Mouse (Mus musculus): Measurements from ENCODE around the gene Heatr5a. TPM values are rescaled to one million over a fixed set of nuclear protein-coding genes. Genes with fewer than 3 reads are reported as not detected.
A peak's percentile ranks its signal among the peaks of the same experiment; 100 is the strongest.

Heatr5a gene
- polyA plus RNA-seq, 1 experiment from 2014 or later = 4.5 TPM

GRCm38 (mm10) chr12:51907543-51907942, 63.6 kb downstream of the Heatr5a start:
- TF ChIP-seq EP300 (optimal IDR thresholded peaks at IDR 0.05) (no peak), CTCF (IDR thresholded peaks at IDR 0.05; ENCODE audit: low read depth) (no peak)
- WGBS = 79% methylated on average over 3 of the region's 3 CpGs

GRCm38 (mm10) chr12:51900551-51900950, 70.6 kb downstream of the Heatr5a start:
- Histone ChIP-seq H3K9ac (ENCODE audit: low read length) (no peak overlapping the region), H3K36me3 (ENCODE audit: control insufficient read depth, insufficient read depth, low read length) (peaks cover 9% of the 10 kb centered on the region; the same call in 1 of the 2 replicates), H3K27me3 (ENCODE audit: control insufficient read depth, insufficient read depth, low read length) (no peaks in the 10 kb centered on the region), H3K27ac (replicated peaks) (no peak overlapping the region), H3K4me2 (replicated peaks; ENCODE audit: low read depth) (no peak overlapping the region), H3K4me3 (ENCODE audit: low read depth, low read length) (no peak overlapping the region), H3K4me1 (replicated peaks; ENCODE audit: control insufficient read depth, insufficient read depth) (no peaks in the 10 kb centered on the region), H3K9me3 (ENCODE audit: control insufficient read depth, low read length) (no peaks in the 10 kb centered on the region)
- ATAC-seq (ENCODE audit: low FRiP score, low TSS enrichment) (no peak), DNase-seq (ENCODE audit: low spot score) (no peak)
- TF ChIP-seq EP300 (optimal IDR thresholded peaks at IDR 0.05) (no peak), CTCF (IDR thresholded peaks at IDR 0.05; ENCODE audit: low read depth) (no peak)
- WGBS = 86% methylated on average over 7 of the region's 7 CpGs

More at GRCm38 (mm10) chr12:51907543-51907942, 63.6 kb downstream of the Heatr5a start:
- Histone ChIP-seq H3K36me3 (ENCODE audit: control insufficient read depth, insufficient read depth, low read length) (no peaks in the 10 kb centered on the region; the same call in 1 of the 2 replicates), H3K4me2 (replicated peaks; ENCODE audit: low read depth) (no peak overlapping the region), H3K27ac (replicated peaks) (no peak overlapping the region), H3K27me3 (ENCODE audit: control insufficient read depth, insufficient read depth, low read length) (no peaks in the 10 kb centered on the region), H3K4me3 (ENCODE audit: low read depth, low read length) (no peak overlapping the region), H3K9me3 (ENCODE audit: control insufficient read depth, low read length) (no peaks in the 10 kb centered on the region), H3K4me1 (replicated peaks; ENCODE audit: control insufficient read depth, insufficient read depth) (no peaks in the 10 kb centered on the region), H3K9ac (ENCODE audit: low read length) (no peak overlapping the region)
- ATAC-seq (ENCODE audit: low FRiP score, low TSS enrichment) = no peak
- DNase-seq (ENCODE audit: low spot score) = no peak

- Histone ChIP-seq H3K9me3 (ENCODE audit: control insufficient read depth, low read length) (no peaks in the 10 kb centered on the region), H3K27ac (replicated peaks) (no peak overlapping the region), H3K4me2 (replicated peaks; ENCODE audit: low read depth) (no peak overlapping the region), H3K36me3 (ENCODE audit: control insufficient read depth, insufficient read depth, low read length) (peaks cover 9% of the 10 kb centered on the region), H3K4me3 (ENCODE audit: low read depth, low read length) (no peak overlapping the region), H3K4me1 (replicated peaks; ENCODE audit: control insufficient read depth, insufficient read depth) (no peaks in the 10 kb centered on the region), H3K9ac (ENCODE audit: low read length) (no peak overlapping the region), H3K27me3 (ENCODE audit: control insufficient read depth, insufficient read depth, low read length) (no peaks in the 10 kb centered on the region)
- no peak for DNase-seq (ENCODE audit: low spot score)
- no peak for ATAC-seq (ENCODE audit: low FRiP score, low TSS enrichment)
- 71% methylated on average over 4 of the region's 4 CpGs for WGBS
- TF ChIP-seq CTCF (IDR thresholded peaks at IDR 0.05; ENCODE audit: low read depth) = no peak
- no peak for TF ChIP-seq EP300 (optimal IDR thresholded peaks at IDR 0.05)
These were observed 74.2 kb downstream of the Heatr5a start for GRCm38 (mm10) chr12:51896901-51897300.

GRCm38 (mm10) chr12:51888609-51889008, 82.5 kb downstream of the Heatr5a start:
- H3K9me3 ChIP-seq (ENCODE audit: control insufficient read depth, low read length) = no peaks in the 10 kb centered on the region
- no peaks in the 10 kb centered on the region for H3K36me3 ChIP-seq (ENCODE audit: control insufficient read depth, insufficient read depth, low read length)
- 82% methylated on average over 12 of the region's 12 CpGs for WGBS
- no peaks in the 10 kb centered on the region for H3K27me3 ChIP-seq (ENCODE audit: control insufficient read depth, insufficient read depth, low read length)
- no peak for TF ChIP-seq EP300 (optimal IDR thresholded peaks at IDR 0.05)
- TF ChIP-seq CTCF (IDR thresholded peaks at IDR 0.05; ENCODE audit: low read depth) = no peak
- H3K4me1 ChIP-seq (replicated peaks; ENCODE audit: control insufficient read depth, insufficient read depth) = no peaks in the 10 kb centered on the region
- H3K9ac ChIP-seq (ENCODE audit: low read length) = no peak overlapping the region
- peak; percentile 88 for ATAC-seq (ENCODE audit: low FRiP score, low TSS enrichment)
- no peak overlapping the region for H3K4me2 ChIP-seq (replicated peaks; ENCODE audit: low read depth)
- no peak overlapping the region for H3K27ac ChIP-seq (replicated peaks)
- peak; percentile 56 for DNase-seq (ENCODE audit: low spot score)
- H3K4me3 ChIP-seq (ENCODE audit: low read depth, low read length) = no peak overlapping the region

GRCm38 (mm10) chr12:51887301-51888290, 83.5 kb downstream of the Heatr5a start:
- DNase-seq (ENCODE audit: low spot score) (peak; percentile 54), ATAC-seq (ENCODE audit: low FRiP score, low TSS enrichment) (peak; percentile 85)
- H3K9me3 ChIP-seq (ENCODE audit: control insufficient read depth, low read length) = no peaks in the 10 kb centered on the region
- 63% methylated on average over 11 of the region's 11 CpGs for WGBS
- H3K27ac ChIP-seq (replicated peaks) = peak overlapping the region; percentile 76
- H3K4me3 ChIP-seq (ENCODE audit: low read depth, low read length) = no peak overlapping the region
- H3K4me2 ChIP-seq (replicated peaks; ENCODE audit: low read depth) = no peak overlapping the region
- H3K9ac ChIP-seq (ENCODE audit: low read length) = 0 out of 2 replicates have a peak overlapping the region, but pooled peaks have one; percentile 2
- no peaks in the 10 kb centered on the region for H3K4me1 ChIP-seq (replicated peaks; ENCODE audit: control insufficient read depth, insufficient read depth)
- no peaks in the 10 kb centered on the region for H3K36me3 ChIP-seq (ENCODE audit: control insufficient read depth, insufficient read depth, low read length)
- no peaks in the 10 kb centered on the region for H3K27me3 ChIP-seq (ENCODE audit: control insufficient read depth, insufficient read depth, low read length)
- TF ChIP-seq CTCF (IDR thresholded peaks at IDR 0.05; ENCODE audit: low read depth) (no peak), EP300 (optimal IDR thresholded peaks at IDR 0.05) (no peak)

- 87% methylated on average over 6 of the region's 6 CpGs for WGBS
- no peak for ATAC-seq (ENCODE audit: low FRiP score, low TSS enrichment)
- no peak overlapping the region for H3K4me3 ChIP-seq (ENCODE audit: low read depth, low read length)
- TF ChIP-seq CTCF (IDR thresholded peaks at IDR 0.05; ENCODE audit: low read depth) (no peak), EP300 (optimal IDR thresholded peaks at IDR 0.05) (no peak)
- no peaks in the 10 kb centered on the region for H3K4me1 ChIP-seq (replicated peaks; ENCODE audit: control insufficient read depth, insufficient read depth)
- no peaks in the 10 kb centered on the region for H3K36me3 ChIP-seq (ENCODE audit: control insufficient read depth, insufficient read depth, low read length)
- H3K4me2 ChIP-seq (replicated peaks; ENCODE audit: low read depth) = no peak overlapping the region
- no peak overlapping the region for H3K27ac ChIP-seq (replicated peaks)
- H3K9ac ChIP-seq (ENCODE audit: low read length) = no peak overlapping the region
- no peaks in the 10 kb centered on the region for H3K27me3 ChIP-seq (ENCODE audit: control insufficient read depth, insufficient read depth, low read length)
- no peaks in the 10 kb centered on the region for H3K9me3 ChIP-seq (ENCODE audit: control insufficient read depth, low read length)
- DNase-seq (ENCODE audit: low spot score) = no peak
These were observed 84.8 kb downstream of the Heatr5a start for GRCm38 (mm10) chr12:51886369-51886768.
